Mouse (Mus musculus): Measurements from ENCODE around the gene Ptges.

Ptges gene

DNA sequence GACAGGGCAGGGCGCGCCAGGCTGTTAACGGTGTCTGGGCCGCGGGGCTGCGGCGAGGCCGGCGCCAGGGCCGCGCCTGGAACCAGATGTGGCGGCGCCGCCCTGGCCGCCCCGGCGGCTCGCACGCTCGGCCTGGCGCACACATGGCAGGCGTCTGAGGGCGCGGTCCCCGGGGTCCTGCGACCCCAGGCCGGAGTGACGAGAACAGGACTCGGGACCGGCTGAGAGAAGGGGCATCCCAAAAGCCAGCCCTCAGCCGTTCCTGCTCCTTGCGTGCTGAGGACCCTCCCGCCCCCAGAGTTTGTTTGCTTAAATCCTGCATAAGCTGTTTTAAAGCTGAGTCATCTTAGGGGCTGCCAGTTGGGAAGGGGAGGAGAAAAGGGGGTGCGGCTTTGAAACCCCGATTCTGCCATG, 64.7 kb downstream of the Ptges start:
- no peak for DNase-seq (ENCODE audit: low read depth, low spot score)
- Histone ChIP-seq H3K27me3 (ENCODE audit: control insufficient read depth, insufficient read depth, low read length, poor library complexity, severe bottlenecking) (no peaks in the 10 kb centered on the region), H3K36me3 (ENCODE audit: control insufficient read depth, insufficient read depth, low read length, poor library complexity, severe bottlenecking) (no peaks in the 10 kb centered on the region)

- DNase-seq (ENCODE audit: low read depth, low spot score) = no peak
- Histone ChIP-seq H3K27me3 (ENCODE audit: control insufficient read depth, insufficient read depth, low read length, poor library complexity, severe bottlenecking) (no peaks in the 10 kb centered on the region), H3K36me3 (ENCODE audit: control insufficient read depth, insufficient read depth, low read length, poor library complexity, severe bottlenecking) (no peaks in the 10 kb centered on the region)
Measured at GRCm38 (mm10) chr2:30863574-30863973, 66.1 kb downstream of the Ptges start.

GRCm38 (mm10) chr2:30862081-30862480, 67.6 kb downstream of the Ptges start:
- H3K27me3 ChIP-seq (ENCODE audit: control insufficient read depth, insufficient read depth, low read length, poor library complexity, severe bottlenecking) = no peaks in the 10 kb centered on the region
- no peak for DNase-seq (ENCODE audit: low read depth, low spot score)
- H3K36me3 ChIP-seq (ENCODE audit: control insufficient read depth, insufficient read depth, low read length, poor library complexity, severe bottlenecking) = no peaks in the 10 kb centered on the region

- Histone ChIP-seq H3K27me3 (ENCODE audit: control insufficient read depth, insufficient read depth, low read length, poor library complexity, severe bottlenecking) (no peaks in the 10 kb centered on the region), H3K36me3 (ENCODE audit: control insufficient read depth, insufficient read depth, low read length, poor library complexity, severe bottlenecking) (no peaks in the 10 kb centered on the region)
- DNase-seq (ENCODE audit: low read depth, low spot score) = no peak
Measured at GRCm38 (mm10) chr2:30859782-30860181, 69.9 kb downstream of the Ptges start.

- Histone ChIP-seq H3K27me3 (ENCODE audit: control insufficient read depth, insufficient read depth, low read length, poor library complexity, severe bottlenecking) (no peaks in the 10 kb centered on the region), H3K36me3 (ENCODE audit: control insufficient read depth, insufficient read depth, low read length, poor library complexity, severe bottlenecking) (no peaks in the 10 kb centered on the region)
- no peak for DNase-seq (ENCODE audit: low read depth, low spot score)
Measured at GRCm38 (mm10) chr2:30857076-30857475, 72.6 kb downstream of the Ptges start.

DNA sequence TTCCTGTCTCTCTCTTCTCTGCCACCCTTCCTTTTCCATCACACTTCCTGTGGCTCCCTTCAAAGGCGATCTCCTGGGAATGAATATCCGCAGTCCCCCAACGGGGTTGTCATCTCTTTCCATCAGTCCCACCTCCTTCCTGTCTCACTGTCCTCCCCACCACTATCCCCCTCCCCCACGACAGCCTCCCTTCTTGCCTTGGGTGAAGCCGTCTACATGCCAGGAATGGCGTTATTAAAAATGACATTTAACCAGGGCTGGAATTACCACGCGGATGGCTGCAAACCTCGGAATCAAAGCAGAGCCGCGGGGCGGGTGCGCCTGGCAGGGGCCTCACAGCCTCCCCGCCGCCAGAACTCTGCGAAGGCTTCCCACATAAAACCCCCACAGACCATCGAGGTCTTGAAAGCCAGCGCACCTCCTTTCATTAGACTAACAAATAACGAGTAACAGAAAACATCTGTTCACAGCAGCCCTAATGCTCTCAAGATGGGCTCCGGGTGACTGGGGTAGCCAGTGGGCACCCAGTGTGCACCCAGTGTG, 76.8 kb downstream of the Ptges start:
- Histone ChIP-seq H3K27me3 (ENCODE audit: control insufficient read depth, insufficient read depth, low read length, poor library complexity, severe bottlenecking) (no peaks in the 10 kb centered on the region), H3K36me3 (ENCODE audit: control insufficient read depth, insufficient read depth, low read length, poor library complexity, severe bottlenecking) (no peaks in the 10 kb centered on the region)
- DNase-seq (ENCODE audit: low read depth, low spot score) = no peak

- no peaks in the 10 kb centered on the region for H3K36me3 ChIP-seq (ENCODE audit: control insufficient read depth, insufficient read depth, low read length, poor library complexity, severe bottlenecking)
- no peak for DNase-seq (ENCODE audit: low read depth, low spot score)
- H3K27me3 ChIP-seq (ENCODE audit: control insufficient read depth, insufficient read depth, low read length, poor library complexity, severe bottlenecking) = no peaks in the 10 kb centered on the region
Measured at GRCm38 (mm10) chr2:30850581-30850980, 79.1 kb downstream of the Ptges start.

DNA sequence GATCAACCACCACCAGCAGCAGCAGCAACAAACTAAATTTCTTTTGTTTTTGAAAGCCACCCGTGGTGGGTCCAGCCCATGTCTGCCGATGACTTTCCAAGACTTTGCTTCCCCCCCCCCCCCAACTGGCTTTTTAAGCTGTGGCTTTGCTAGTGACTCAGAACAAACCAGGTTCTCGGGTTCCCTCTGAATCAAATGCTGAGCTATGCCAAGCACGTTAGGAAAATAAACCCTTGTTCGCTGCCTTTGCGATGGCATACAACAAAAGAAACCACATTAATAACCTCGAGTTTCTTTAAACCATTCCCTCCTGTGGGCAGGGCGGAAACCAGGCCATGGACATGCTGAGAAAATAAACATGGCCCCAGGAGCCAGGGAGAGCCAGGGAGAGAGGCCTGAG, 81.5 kb downstream of the Ptges start:
- H3K27me3 ChIP-seq (ENCODE audit: control insufficient read depth, insufficient read depth, low read length, poor library complexity, severe bottlenecking) = no peaks in the 10 kb centered on the region
- no peak for DNase-seq (ENCODE audit: low read depth, low spot score)

GRCm38 (mm10) chr2:30846723-30847122, 82.9 kb downstream of the Ptges start:
- Histone ChIP-seq H3K36me3 (ENCODE audit: control insufficient read depth, insufficient read depth, low read length, poor library complexity, severe bottlenecking) (no peaks in the 10 kb centered on the region), H3K27me3 (ENCODE audit: control insufficient read depth, insufficient read depth, low read length, poor library complexity, severe bottlenecking) (no peaks in the 10 kb centered on the region)
- no peak for DNase-seq (ENCODE audit: low read depth, low spot score)

More for the DNA sequence above, 81.5 kb downstream of the Ptges start:
- no peaks in the 10 kb centered on the region for H3K36me3 ChIP-seq (ENCODE audit: control insufficient read depth, insufficient read depth, low read length, poor library complexity, severe bottlenecking)

DNA sequence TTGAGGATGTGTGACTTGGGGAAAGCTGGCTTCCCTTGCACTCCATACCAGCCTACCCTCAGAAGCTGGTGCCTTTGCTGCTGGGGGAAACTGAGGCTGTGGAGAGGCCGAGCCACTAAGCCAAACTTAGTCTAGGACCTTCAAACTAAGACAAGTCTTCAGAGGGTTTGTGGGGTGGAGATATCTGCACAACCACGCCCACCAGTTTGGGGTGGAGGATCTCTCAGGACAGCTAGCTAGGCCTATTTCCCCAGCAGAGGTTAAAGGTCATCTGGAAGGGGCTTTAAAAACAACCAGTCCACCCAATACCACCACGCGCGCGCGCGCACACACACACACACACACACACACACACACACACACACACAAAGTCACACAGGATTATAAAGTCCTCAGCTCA, 83.4 kb downstream of the Ptges start:
- Histone ChIP-seq H3K27me3 (ENCODE audit: control insufficient read depth, insufficient read depth, low read length, poor library complexity, severe bottlenecking) (no peaks in the 10 kb centered on the region), H3K36me3 (ENCODE audit: control insufficient read depth, insufficient read depth, low read length, poor library complexity, severe bottlenecking) (no peaks in the 10 kb centered on the region)
- DNase-seq (ENCODE audit: low read depth, low spot score) = no peak

DNA sequence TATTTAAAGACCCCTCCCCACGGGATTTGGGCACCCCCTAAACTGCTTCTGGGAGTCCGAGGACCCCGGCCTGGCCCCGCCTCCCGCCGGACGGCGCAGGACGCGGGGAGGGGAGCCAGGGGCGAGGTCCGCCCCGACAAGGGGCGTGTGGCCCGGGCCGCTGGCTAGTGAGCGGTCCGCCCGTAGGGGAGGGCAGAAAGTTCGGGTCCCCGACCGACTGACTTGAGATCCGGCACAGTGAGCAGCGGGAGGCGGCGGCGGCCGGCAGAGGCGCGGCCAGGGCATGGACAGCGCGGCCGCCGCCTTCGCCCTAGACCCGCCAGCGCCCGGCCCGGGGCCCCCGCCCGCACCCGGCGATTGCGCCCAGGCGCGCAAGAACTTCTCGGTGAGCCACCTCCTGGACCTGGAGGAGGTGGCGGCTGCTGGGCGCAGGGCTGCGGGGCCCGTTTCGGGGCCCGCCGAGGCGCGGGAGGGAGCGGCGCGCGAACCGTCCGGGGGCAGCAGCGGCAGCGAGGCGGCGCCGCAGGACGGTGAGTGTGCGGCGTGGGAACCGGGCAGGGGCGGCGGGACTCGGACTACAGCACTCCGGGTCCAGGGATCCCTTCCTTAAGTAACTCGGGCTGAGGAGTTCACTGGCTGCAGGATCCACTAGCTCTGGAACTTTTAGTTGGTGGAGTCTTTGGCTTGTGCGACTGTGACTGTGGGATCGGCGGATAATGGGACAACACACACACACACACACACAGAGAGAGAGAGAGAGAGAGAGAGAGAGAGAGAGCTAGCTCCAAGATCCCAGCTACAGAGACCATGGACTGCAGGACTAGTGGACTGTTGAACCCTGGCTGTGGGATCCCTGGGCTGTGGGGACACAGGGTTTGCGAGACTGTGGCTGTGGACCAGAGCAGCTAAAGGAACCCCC, 84.3 kb downstream of the Ptges start:
- no peaks in the 10 kb centered on the region for H3K36me3 ChIP-seq (ENCODE audit: control insufficient read depth, insufficient read depth, low read length, poor library complexity, severe bottlenecking)
- no peaks in the 10 kb centered on the region for H3K27me3 ChIP-seq (ENCODE audit: control insufficient read depth, insufficient read depth, low read length, poor library complexity, severe bottlenecking)
- DNase-seq (ENCODE audit: low read depth, low spot score) = no peak

- H3K27me3 ChIP-seq (ENCODE audit: control insufficient read depth, insufficient read depth, low read length, poor library complexity, severe bottlenecking) = no peaks in the 10 kb centered on the region
- no peaks in the 10 kb centered on the region for H3K36me3 ChIP-seq (ENCODE audit: control insufficient read depth, insufficient read depth, low read length, poor library complexity, severe bottlenecking)
- DNase-seq (ENCODE audit: low read depth, low spot score) = no peak
Measured at GRCm38 (mm10) chr2:30842615-30843014, 87.0 kb downstream of the Ptges start.
